Mouse (Mus musculus): Measurements from ENCODE around the gene Ing3. TPM values are rescaled to one million over a fixed set of nuclear protein-coding genes. Genes with fewer than 3 reads are reported as not detected.

The Ing3 gene
- total and polyA plus RNA-seq, 3 experiments, result 12.5 to 27.0 (median 15.2) TPM

DNA sequence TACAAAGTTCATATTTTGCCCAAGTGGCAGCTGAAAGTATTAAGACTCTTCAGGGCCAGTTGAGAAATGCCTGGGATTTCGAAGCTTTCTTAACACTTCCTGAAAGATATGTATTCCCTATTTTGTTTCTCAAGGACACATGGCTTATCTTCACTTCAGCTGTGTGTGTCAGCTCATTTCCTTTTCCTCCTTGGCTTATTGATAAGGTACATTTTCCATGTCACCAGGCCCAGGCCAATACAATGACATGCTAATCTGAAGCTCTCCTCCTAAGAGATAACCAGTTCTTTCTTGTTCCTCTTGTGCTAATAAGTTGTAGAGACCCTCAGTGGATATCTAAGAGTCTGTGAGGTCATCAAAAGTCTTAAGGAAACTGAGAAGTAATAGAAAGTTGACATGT, 31.7 kb downstream of the Ing3 start:
- Histone ChIP-seq H3K36me3 (replicated peaks) (peaks cover 5% of the 10 kb centered on the region), H3K4me1 (ENCODE audit: insufficient read depth, low read depth, low read length) (no peaks in the 10 kb centered on the region), H3K27me3 (ENCODE audit: insufficient read depth, low read length) (peaks cover 8% of the 10 kb centered on the region; the same call in 1 of the 2 replicates), H3K4me3 (ENCODE audit: low read depth, low read length) (no peak overlapping the region), H3K9me3 (replicated peaks) (no peaks in the 10 kb centered on the region)
- no peak for TF ChIP-seq TAL1 (conservative IDR thresholded peaks at IDR 0.05; ENCODE audit: low read depth, low read length)
- TF ChIP-seq CTCF (IDR thresholded peaks at IDR 0.05; ENCODE audit: low read depth, low read length), result no peak
- no peak for TF ChIP-seq POLR2AphosphoS5 (IDR thresholded peaks at IDR 0.05; ENCODE audit: insufficient replicate concordance, low read depth, low read length)
- no peak for TF ChIP-seq GATA1 (IDR thresholded peaks at IDR 0.05; ENCODE audit: borderline replicate concordance, low read length)
- TF ChIP-seq GATA2 (IDR thresholded peaks at IDR 0.05; ENCODE audit: borderline replicate concordance, low read depth, low read length), result no peak
- no peak for ATAC-seq (ENCODE audit: extremely low read depth, insufficient number of reproducible peaks, low FRiP score, poor library complexity, severe bottlenecking)
- DNase-seq (ENCODE audit: low spot score), result no peak

DNA sequence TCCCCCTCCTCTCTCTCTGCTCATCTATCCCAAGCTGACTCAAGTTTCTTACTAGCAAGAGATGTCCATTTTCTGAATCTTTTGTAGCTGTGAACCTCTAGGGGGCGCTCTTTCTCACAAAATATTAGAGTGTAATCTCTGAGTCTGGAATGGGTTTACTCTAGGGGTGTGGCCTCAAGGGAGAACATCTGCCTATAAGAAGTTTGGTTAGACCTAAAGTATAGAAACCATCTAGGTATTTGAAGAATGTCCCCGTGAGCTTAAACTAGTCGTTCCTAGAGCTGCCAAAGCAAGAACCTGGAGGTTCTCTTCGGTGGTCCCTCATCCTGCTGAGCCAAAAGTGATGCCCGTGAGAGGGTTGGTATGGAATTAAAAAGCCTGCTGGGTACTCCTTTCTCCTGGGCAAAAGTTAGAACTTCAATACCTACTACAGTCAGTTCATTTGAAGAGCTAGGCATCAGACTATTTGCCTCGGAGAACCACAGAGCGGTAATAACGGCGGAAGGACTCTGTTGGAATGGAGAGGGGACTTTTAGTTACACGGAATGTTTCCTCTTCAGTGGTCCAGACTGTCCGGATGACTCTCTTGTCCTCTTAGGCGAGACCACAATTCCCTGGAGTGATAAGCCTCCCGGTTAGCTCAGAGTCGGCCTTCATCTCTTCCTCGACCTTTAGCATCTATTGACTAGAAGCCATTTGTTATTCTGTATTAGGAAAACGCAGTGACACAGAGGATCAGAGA, 35.8 kb downstream of the Ing3 start:
- DNase-seq (ENCODE audit: low spot score), result peak; percentile 5
- ATAC-seq (ENCODE audit: extremely low read depth, insufficient number of reproducible peaks, low FRiP score, poor library complexity, severe bottlenecking), result no peak
- no peak overlapping the region for H3K4me3 ChIP-seq (ENCODE audit: low read depth, low read length)

DNA sequence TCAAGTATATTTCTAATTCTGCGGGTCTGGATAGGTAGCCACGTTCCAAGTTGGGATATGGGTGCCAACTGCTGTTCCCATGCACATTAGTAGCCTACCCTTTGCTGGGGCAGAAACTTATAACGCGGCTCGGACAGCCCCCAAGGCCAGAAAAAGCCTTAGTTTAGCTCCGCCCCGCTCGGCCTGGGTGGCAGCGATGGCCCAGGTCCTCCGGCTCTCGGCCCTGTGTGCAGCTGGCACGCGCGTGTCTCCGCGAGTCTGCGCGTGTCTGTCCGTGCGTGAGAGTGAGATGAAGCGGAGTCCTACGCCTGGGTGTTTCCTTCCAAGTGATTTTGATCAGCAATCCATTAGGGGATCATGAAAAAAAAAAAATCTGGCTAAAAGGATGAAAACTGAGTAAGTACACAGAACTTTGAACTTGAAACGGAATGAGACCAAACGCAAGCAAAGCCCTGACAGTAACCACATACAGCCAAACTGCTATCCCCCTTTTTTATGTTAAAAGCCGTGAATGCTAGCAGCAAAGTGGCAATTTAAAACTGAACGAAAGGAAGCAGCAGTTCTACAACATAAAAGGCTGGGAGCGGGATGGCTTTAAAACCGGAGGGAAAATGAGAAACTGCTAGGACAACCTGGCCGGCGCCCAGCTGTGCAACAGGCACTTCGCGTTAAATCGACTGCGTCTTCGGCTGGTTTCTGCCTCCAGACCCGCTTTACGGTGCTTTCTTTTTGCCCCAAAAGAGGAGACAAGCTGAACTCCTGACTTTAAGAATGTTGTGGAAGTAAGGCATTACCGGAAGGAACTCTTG, 36.6 kb downstream of the Ing3 start, which contains the start of gene Cped1:
TSS of gene Cped1 (plus strand) at position 185 of the 809 bp plus-strand sequence.
- Histone ChIP-seq H3K9me3 (replicated peaks) (no peaks in the 10 kb centered on the region), H3K4me3 (ENCODE audit: low read depth, low read length) (no peak within 1 kb of the TSS), H3K4me1 (ENCODE audit: insufficient read depth, low read depth, low read length) (no peaks in the 10 kb centered on the region), H3K27me3 (ENCODE audit: insufficient read depth, low read length) (peaks cover 16% of the 10 kb centered on the region), H3K36me3 (replicated peaks) (no peaks in the 10 kb centered on the region)
- TF ChIP-seq CTCF (IDR thresholded peaks at IDR 0.05; ENCODE audit: low read depth, low read length) (no peak), TAL1 (conservative IDR thresholded peaks at IDR 0.05; ENCODE audit: low read depth, low read length) (no peak), GATA2 (IDR thresholded peaks at IDR 0.05; ENCODE audit: borderline replicate concordance, low read depth, low read length) (no peak), POLR2AphosphoS5 (IDR thresholded peaks at IDR 0.05; ENCODE audit: insufficient replicate concordance, low read depth, low read length) (no peak), GATA1 (IDR thresholded peaks at IDR 0.05; ENCODE audit: borderline replicate concordance, low read length) (no peak)
- DNase-seq (ENCODE audit: low spot score) (no peak), ATAC-seq (ENCODE audit: extremely low read depth, insufficient number of reproducible peaks, low FRiP score, poor library complexity, severe bottlenecking) (no peak)

More for the DNA sequence above, 35.8 kb downstream of the Ing3 start:
- Histone ChIP-seq H3K9me3 (replicated peaks) (no peaks in the 10 kb centered on the region), H3K27me3 (ENCODE audit: insufficient read depth, low read length) (peaks cover 16% of the 10 kb centered on the region), H3K36me3 (replicated peaks) (no peaks in the 10 kb centered on the region), H3K4me1 (ENCODE audit: insufficient read depth, low read depth, low read length) (no peaks in the 10 kb centered on the region)
- TF ChIP-seq TAL1 (conservative IDR thresholded peaks at IDR 0.05; ENCODE audit: low read depth, low read length) (no peak), GATA2 (IDR thresholded peaks at IDR 0.05; ENCODE audit: borderline replicate concordance, low read depth, low read length) (no peak), POLR2AphosphoS5 (IDR thresholded peaks at IDR 0.05; ENCODE audit: insufficient replicate concordance, low read depth, low read length) (no peak), CTCF (IDR thresholded peaks at IDR 0.05; ENCODE audit: low read depth, low read length) (no peak), GATA1 (IDR thresholded peaks at IDR 0.05; ENCODE audit: borderline replicate concordance, low read length) (no peak)

DNA sequence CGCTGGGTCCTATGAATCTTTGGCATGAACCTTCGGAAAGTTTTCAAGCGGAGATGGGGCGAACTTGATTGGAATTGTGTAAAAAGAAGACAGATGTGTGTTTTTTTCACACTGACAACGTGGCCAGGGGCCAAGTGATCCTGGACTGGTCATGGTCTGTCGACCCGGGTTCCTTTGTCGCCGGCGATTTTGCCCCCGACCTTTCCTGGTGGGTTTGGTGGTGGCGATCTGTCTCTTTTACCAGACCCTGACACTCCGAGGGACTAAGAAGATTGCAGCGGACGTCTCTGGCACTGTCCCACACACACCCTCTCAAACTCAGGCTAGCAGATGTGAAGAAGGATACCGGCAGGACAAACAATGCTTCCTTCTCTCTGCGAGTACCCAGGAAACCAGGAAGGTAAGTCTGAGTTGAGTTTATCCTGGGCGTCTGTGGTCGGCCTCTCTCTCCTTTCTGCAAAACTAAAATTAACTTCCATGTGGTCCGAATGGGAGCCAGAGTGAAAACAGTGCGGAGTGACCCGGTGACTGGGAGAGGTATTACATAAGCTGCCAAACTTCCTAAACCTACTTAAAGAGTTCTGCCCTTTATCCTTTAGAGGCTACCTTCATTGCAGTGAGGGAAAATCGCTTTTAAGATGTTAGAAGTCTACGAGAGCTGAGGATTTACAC, 37.4 kb downstream of the Ing3 start:
- Histone ChIP-seq H3K9me3 (replicated peaks) (no peaks in the 10 kb centered on the region), H3K36me3 (replicated peaks) (no peaks in the 10 kb centered on the region), H3K4me3 (ENCODE audit: low read depth, low read length) (no peak overlapping the region), H3K27me3 (ENCODE audit: insufficient read depth, low read length) (peaks cover 16% of the 10 kb centered on the region), H3K4me1 (ENCODE audit: insufficient read depth, low read depth, low read length) (no peaks in the 10 kb centered on the region)
- DNase-seq (ENCODE audit: low spot score), result no peak
- TF ChIP-seq TAL1 (conservative IDR thresholded peaks at IDR 0.05; ENCODE audit: low read depth, low read length) (no peak), CTCF (IDR thresholded peaks at IDR 0.05; ENCODE audit: low read depth, low read length) (no peak), POLR2AphosphoS5 (IDR thresholded peaks at IDR 0.05; ENCODE audit: insufficient replicate concordance, low read depth, low read length) (no peak), GATA2 (IDR thresholded peaks at IDR 0.05; ENCODE audit: borderline replicate concordance, low read depth, low read length) (no peak), GATA1 (IDR thresholded peaks at IDR 0.05; ENCODE audit: borderline replicate concordance, low read length) (no peak)
- no peak for ATAC-seq (ENCODE audit: extremely low read depth, insufficient number of reproducible peaks, low FRiP score, poor library complexity, severe bottlenecking)

DNA sequence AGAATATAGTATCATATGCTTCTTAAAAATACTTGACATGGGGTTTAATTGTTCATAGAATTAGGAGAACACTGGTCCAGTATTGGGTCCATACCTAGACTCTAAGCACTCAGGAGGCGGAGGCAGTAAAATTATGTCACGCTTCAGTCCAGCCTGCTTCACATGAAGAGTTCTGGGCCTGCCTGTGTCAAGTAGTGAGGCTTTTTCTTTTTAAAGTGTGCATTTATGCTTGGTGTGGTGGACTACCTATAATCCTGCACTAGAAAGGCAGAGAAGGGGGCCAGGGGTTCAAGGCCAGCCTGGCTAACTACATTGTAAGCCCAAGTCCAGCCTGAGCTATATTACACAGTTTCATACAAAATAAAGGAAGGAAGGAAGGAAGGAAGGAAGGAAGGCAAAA, 38.2 kb downstream of the Ing3 start:
- Histone ChIP-seq H3K27me3 (ENCODE audit: insufficient read depth, low read length) (peaks cover 16% of the 10 kb centered on the region), H3K36me3 (replicated peaks) (no peaks in the 10 kb centered on the region), H3K9me3 (replicated peaks) (no peaks in the 10 kb centered on the region), H3K4me1 (ENCODE audit: insufficient read depth, low read depth, low read length) (no peaks in the 10 kb centered on the region), H3K4me3 (ENCODE audit: low read depth, low read length) (no peak overlapping the region)
- DNase-seq (ENCODE audit: low spot score) (no peak), ATAC-seq (ENCODE audit: extremely low read depth, insufficient number of reproducible peaks, low FRiP score, poor library complexity, severe bottlenecking) (no peak)
- no peak for TF ChIP-seq TAL1 (conservative IDR thresholded peaks at IDR 0.05; ENCODE audit: low read depth, low read length)
- no peak for TF ChIP-seq GATA2 (IDR thresholded peaks at IDR 0.05; ENCODE audit: borderline replicate concordance, low read depth, low read length)
- TF ChIP-seq GATA1 (IDR thresholded peaks at IDR 0.05; ENCODE audit: borderline replicate concordance, low read length), result no peak
- TF ChIP-seq POLR2AphosphoS5 (IDR thresholded peaks at IDR 0.05; ENCODE audit: insufficient replicate concordance, low read depth, low read length), result no peak
- TF ChIP-seq CTCF (IDR thresholded peaks at IDR 0.05; ENCODE audit: low read depth, low read length), result no peak

Measured in G1E (cell line).